ENCODE assay signal across 7 mouse cellular contexts in the genomic region with DNA sequence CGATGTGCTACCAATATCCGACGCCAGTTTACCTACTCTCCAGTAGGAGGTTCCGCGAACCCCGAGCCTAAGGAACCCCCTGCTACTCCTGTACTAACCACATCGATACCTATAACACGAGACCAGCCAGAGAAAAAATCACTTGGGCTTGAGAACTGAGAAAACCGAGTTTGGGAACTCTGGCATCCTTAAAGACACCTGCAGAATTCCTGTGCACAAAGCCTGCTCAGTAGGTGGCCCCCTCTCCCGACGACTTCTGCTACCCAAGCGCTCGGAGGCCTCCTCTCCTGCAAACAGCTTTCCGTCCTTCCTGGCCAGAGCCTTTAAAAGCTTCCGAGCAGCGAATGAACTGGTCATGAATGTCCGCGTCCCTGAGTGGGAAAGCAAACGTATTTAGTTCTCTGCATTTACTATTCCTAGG. TPM values are rescaled to one million over a fixed set of nuclear protein-coding genes. Genes with fewer than 3 reads are reported as not detected.
A peak's percentile ranks its signal among the peaks of the same experiment; 100 is the strongest.
DNase-seq lines count a peak whose midpoint lies in the region; ATAC-seq lines count a peak whose summit lies in the region.

No protein-coding gene starts in this region.

- H3K4me3 ChIP-seq in hindbrain, embryonic 11.5 days (ENCODE audit: low read depth, low read length), result peak overlapping the region; percentile 60
- peak overlapping the region; percentile 62 for H3K4me3 ChIP-seq in limb, embryonic 15.5 days
- peak overlapping the region; percentile 65 for H3K4me3 ChIP-seq in midbrain, embryonic 15.5 days

- H3K27me3 ChIP-seq in hindbrain, embryonic 11.5 days (ENCODE audit: control insufficient read depth, insufficient read depth, low read length), result peaks cover 8% of the 10 kb centered on the region
- H3K27me3 ChIP-seq in limb, embryonic 15.5 days, result peaks cover 27% of the 10 kb centered on the region
- H3K27me3 ChIP-seq in midbrain, embryonic 15.5 days (replicated peaks), result peaks cover 24% of the 10 kb centered on the region

- peak overlapping the region; percentile 92 for H3K4me2 ChIP-seq in hindbrain, embryonic 11.5 days (replicated peaks; ENCODE audit: low read depth, low read length)
- H3K4me2 ChIP-seq in limb, embryonic 15.5 days, result peak overlapping the region; percentile 99
- peak overlapping the region; percentile 99 for H3K4me2 ChIP-seq in midbrain, embryonic 15.5 days

- no peaks in the 10 kb centered on the region for H3K36me3 ChIP-seq in hindbrain, embryonic 11.5 days (ENCODE audit: control insufficient read depth, insufficient read depth, low read length)
- no peaks in the 10 kb centered on the region for H3K36me3 ChIP-seq in limb, embryonic 15.5 days
- H3K36me3 ChIP-seq in midbrain, embryonic 15.5 days (replicated peaks), result no peaks in the 10 kb centered on the region

- peak; percentile 22 for ATAC-seq in hindbrain, embryonic 11.5 days (ENCODE audit: low FRiP score)
- ATAC-seq in limb, embryonic 15.5 days (ENCODE audit: insufficient number of reproducible peaks, low FRiP score, low TSS enrichment, low read depth), result no peak
- ATAC-seq in midbrain, embryonic 15.5 days (replicated peaks), result peak; percentile 53

- H3K4me1 ChIP-seq in hindbrain, embryonic 11.5 days (replicated peaks; ENCODE audit: control insufficient read depth, insufficient read depth, low read length), result no peaks in the 10 kb centered on the region
- peaks cover 24% of the 10 kb centered on the region for H3K4me1 ChIP-seq in limb, embryonic 15.5 days
- peaks cover 22% of the 10 kb centered on the region for H3K4me1 ChIP-seq in midbrain, embryonic 15.5 days

- H3K9ac ChIP-seq in hindbrain, embryonic 11.5 days (ENCODE audit: low read depth, low read length), result peak overlapping the region; percentile 35
- peak overlapping the region; percentile 20; the same call in 1 of the 2 replicates for H3K9ac ChIP-seq in limb, embryonic 15.5 days
- H3K9ac ChIP-seq in midbrain, embryonic 15.5 days, result peak overlapping the region; percentile 48

- H3K9me3 ChIP-seq in hindbrain, embryonic 11.5 days (ENCODE audit: control insufficient read depth, low read length), result no peaks in the 10 kb centered on the region
- H3K9me3 ChIP-seq in limb, embryonic 15.5 days, result no peaks in the 10 kb centered on the region
- no peaks in the 10 kb centered on the region for H3K9me3 ChIP-seq in midbrain, embryonic 15.5 days

- H3K27ac ChIP-seq in hindbrain, embryonic 11.5 days (ENCODE audit: low read depth, low read length), result no peak overlapping the region
- peak overlapping the region; percentile 57; the same call in 1 of the 2 replicates for H3K27ac ChIP-seq in limb, embryonic 15.5 days
- peak overlapping the region; percentile 67 for H3K27ac ChIP-seq in midbrain, embryonic 15.5 days

- peak; percentile 59 for DNase-seq in right cerebral cortex, adult 18-20 months
- no peak for DNase-seq in right cerebral cortex, postnatal 25 days
- peak; percentile 52 for DNase-seq in embryo, embryonic 11 days
- DNase-seq in hindbrain, embryonic 11.5 days (ENCODE audit: low spot score), result no peak
- DNase-seq in layer of hippocampus, adult 8-10 months (ENCODE audit: low spot score in 2 of 2), result no peak

- WGBS in hindbrain, embryonic 11.5 days, result under 1% methylated on average over 19 of the region's 19 CpGs
- under 1% methylated on average over 19 of the region's 19 CpGs for WGBS in limb, embryonic 15.5 days
- 2% methylated on average over 19 of the region's 19 CpGs for WGBS in midbrain, embryonic 15.5 days

RNA-seq across cellular contexts. Expression of gene Rhpn2, which starts 0.7 kb away (rescaled TPM):
- polyA plus RNA-seq in hindbrain, embryonic 11.5 days (2014; fragmentation: Nextera tagmentation; extraction: Ambion mirVana), result 3.1 and 3.7 TPM in 2 replicates
- polyA plus RNA-seq in limb, embryonic 15.5 days (2015; fragmentation: Nextera tagmentation; extraction: Ambion mirVana), result 2.8 and 2.9 TPM in 2 replicates
- polyA plus RNA-seq in midbrain, embryonic 15.5 days (2015; fragmentation: Nextera tagmentation; extraction: Ambion mirVana), result 1.9 and 2.1 TPM in 2 replicates
- 1 to 10 TPM; 6.2 to 7.6 (median 7.3) TPM for total RNA-seq in layer of hippocampus, adult 8-10 months (2022)

RNA-seq across cellular contexts. Expression of gene Gpatch1, which starts 15.0 kb away (rescaled TPM):
- 18.1 and 19.5 TPM in 2 replicates for polyA plus RNA-seq in hindbrain, embryonic 11.5 days (2014; fragmentation: Nextera tagmentation; extraction: Ambion mirVana)
- 14.8 and 16.1 TPM in 2 replicates for polyA plus RNA-seq in limb, embryonic 15.5 days (2015; fragmentation: Nextera tagmentation; extraction: Ambion mirVana)
- 19.9 and 23.1 TPM in 2 replicates for polyA plus RNA-seq in midbrain, embryonic 15.5 days (2015; fragmentation: Nextera tagmentation; extraction: Ambion mirVana)
- total RNA-seq in layer of hippocampus, adult 8-10 months (2022), result 10 to 100 TPM; 25.3 to 30.4 (median 26.5) TPM

Comparison
In these comparisons a context has a peak if more than half of its experiments do, and no peak if none do; other contexts are left out.
1. DNase-seq: peak in right cerebral cortex, adult 18-20 months (single experiment) and embryo, embryonic 11 days (single experiment); none in right cerebral cortex, postnatal 25 days (single experiment), hindbrain, embryonic 11.5 days (single experiment) and layer of hippocampus, adult 8-10 months (0 of 2).
2. Peak in every context shown above with its lines, with median percentiles within 50 percentile points of each other: H3K4me2 ChIP-seq, H3K4me3 ChIP-seq and H3K9ac ChIP-seq.